Mouse (Mus musculus): ENCODE measurements around the gene Dlg4. TPM values are rescaled to one million over a fixed set of nuclear protein-coding genes. Genes with fewer than 3 reads are reported as not detected.

Dlg4 gene
- polyA plus RNA-seq, 1 experiment from 2014 or later = 12.6 TPM

- Histone ChIP-seq H3K27me3 (replicated peaks; ENCODE audit: low read depth, poor library complexity, severe bottlenecking) (no peaks in the 10 kb centered on the region), H3K9me3 (no peaks in the 10 kb centered on the region), H3K4me3 (peak overlapping the region; percentile 27), H3K4me1 (peaks cover 25% of the 10 kb centered on the region), H3K27ac (replicated peaks) (no peak overlapping the region), H3K36me3 (replicated peaks) (peaks cover 67% of the 10 kb centered on the region)
- 93% methylated on average over 8 of the region's 8 CpGs for WGBS
- DNase-seq (ENCODE audit: low spot score) = no peak
Observed at GRCm38 (mm10) chr11:69984431-69984830, 32.3 kb upstream of the Dlg4 start.

DNA sequence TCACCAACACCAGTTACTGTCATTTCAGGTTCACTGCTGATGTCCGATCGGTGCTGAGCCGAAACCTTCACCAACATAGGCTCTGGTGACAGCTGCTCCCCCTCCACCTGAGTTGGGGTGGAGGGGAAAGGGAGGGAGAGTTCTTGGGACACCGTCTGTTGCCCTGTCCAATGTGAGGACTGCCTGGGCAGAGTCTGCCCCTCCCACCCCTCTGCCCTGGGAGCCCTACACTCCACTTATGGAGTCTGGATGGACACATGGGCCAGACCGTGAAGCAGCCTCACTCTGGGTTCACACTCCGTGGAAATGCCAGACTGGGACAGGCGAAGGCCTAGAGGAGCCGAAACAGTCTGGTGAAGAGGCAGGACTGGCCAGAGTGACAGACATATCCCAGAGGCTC is 26.8 kb upstream of the Dlg4 start:
- Histone ChIP-seq H3K4me1 (peaks cover 24% of the 10 kb centered on the region), H3K9me3 (no peaks in the 10 kb centered on the region), H3K4me3 (no peak overlapping the region), H3K27ac (replicated peaks) (no peak overlapping the region), H3K36me3 (replicated peaks) (peaks cover 75% of the 10 kb centered on the region), H3K27me3 (replicated peaks; ENCODE audit: low read depth, poor library complexity, severe bottlenecking) (no peaks in the 10 kb centered on the region)
- DNase-seq (ENCODE audit: low spot score) = no peak
- WGBS = 89% methylated on average over 8 of the region's 8 CpGs

- no peaks in the 10 kb centered on the region for H3K27me3 ChIP-seq (replicated peaks; ENCODE audit: low read depth, poor library complexity, severe bottlenecking)
- DNase-seq (ENCODE audit: low spot score) = peak; percentile 96
- peaks cover 25% of the 10 kb centered on the region for H3K4me1 ChIP-seq
- peak within 1 kb of the TSS; percentile 71 for H3K4me3 ChIP-seq
- peak within 1 kb of the TSS; percentile 90 for H3K27ac ChIP-seq (replicated peaks)
- WGBS = under 1% methylated on average over 40 of the region's 40 CpGs
- no peaks in the 10 kb centered on the region for H3K9me3 ChIP-seq
- peaks cover 64% of the 10 kb centered on the region for H3K36me3 ChIP-seq (replicated peaks)
Observed at GRCm38 (mm10) chr11:69990850-69991691, 25.7 kb upstream of the Dlg4 start, which contains the start of gene Gabarap. Gene Gabarap (plus strand): TSS chr11:69991143.

DNA sequence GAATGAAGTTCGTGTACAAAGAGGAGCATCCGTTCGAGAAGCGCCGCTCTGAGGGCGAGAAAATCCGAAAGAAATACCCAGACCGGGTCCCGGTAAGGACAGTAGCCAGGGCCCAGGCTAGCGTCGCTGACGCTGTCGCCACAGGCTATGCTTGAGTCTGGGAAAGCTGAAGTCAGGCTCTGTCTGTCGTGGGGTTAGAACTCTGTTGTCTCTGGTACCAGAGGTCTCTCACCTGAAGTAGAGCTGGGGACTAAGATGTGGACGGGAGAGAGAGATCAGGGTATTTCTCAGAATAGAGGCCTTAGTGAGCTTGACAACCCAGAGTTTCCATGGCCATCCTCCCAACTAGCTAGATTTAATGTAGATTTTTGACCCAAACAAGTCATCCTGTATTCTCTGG is 25.0 kb upstream of the Dlg4 start:
- Histone ChIP-seq H3K4me1 (peaks cover 25% of the 10 kb centered on the region), H3K27me3 (replicated peaks; ENCODE audit: low read depth, poor library complexity, severe bottlenecking) (no peaks in the 10 kb centered on the region), H3K27ac (replicated peaks) (peak overlapping the region; percentile 90), H3K36me3 (replicated peaks) (peaks cover 57% of the 10 kb centered on the region), H3K9me3 (no peaks in the 10 kb centered on the region), H3K4me3 (peak overlapping the region; percentile 71)
- WGBS = under 1% methylated on average over 15 of the region's 15 CpGs
- no peak for DNase-seq (ENCODE audit: low spot score)

GRCm38 (mm10) chr11:69992396-69992795 is 24.3 kb upstream of the Dlg4 start:
- no peaks in the 10 kb centered on the region for H3K27me3 ChIP-seq (replicated peaks; ENCODE audit: low read depth, poor library complexity, severe bottlenecking)
- no peak overlapping the region for H3K27ac ChIP-seq (replicated peaks)
- H3K36me3 ChIP-seq (replicated peaks) = peaks cover 51% of the 10 kb centered on the region
- DNase-seq (ENCODE audit: low spot score) = no peak
- no peaks in the 10 kb centered on the region for H3K9me3 ChIP-seq
- WGBS = 87% methylated on average over 10 of the region's 10 CpGs
- peaks cover 28% of the 10 kb centered on the region for H3K4me1 ChIP-seq
- H3K4me3 ChIP-seq = peak overlapping the region; percentile 71

GRCm38 (mm10) chr11:69992932-69993331 is 23.8 kb upstream of the Dlg4 start:
- Histone ChIP-seq H3K36me3 (replicated peaks) (peaks cover 50% of the 10 kb centered on the region), H3K27me3 (replicated peaks; ENCODE audit: low read depth, poor library complexity, severe bottlenecking) (no peaks in the 10 kb centered on the region), H3K4me3 (peak overlapping the region; percentile 71), H3K27ac (replicated peaks) (no peak overlapping the region), H3K4me1 (peaks cover 34% of the 10 kb centered on the region), H3K9me3 (no peaks in the 10 kb centered on the region)
- WGBS = 88% methylated on average over 3 of the region's 3 CpGs
- no peak for DNase-seq (ENCODE audit: low spot score)

- 83% methylated on average over 11 of the region's 11 CpGs for WGBS
- no peak for DNase-seq (ENCODE audit: low spot score)
- H3K4me3 ChIP-seq = peak overlapping the region; percentile 99
- H3K36me3 ChIP-seq (replicated peaks) = peaks cover 50% of the 10 kb centered on the region
- no peaks in the 10 kb centered on the region for H3K27me3 ChIP-seq (replicated peaks; ENCODE audit: low read depth, poor library complexity, severe bottlenecking)
- no peaks in the 10 kb centered on the region for H3K9me3 ChIP-seq
- peaks cover 40% of the 10 kb centered on the region for H3K4me1 ChIP-seq
- H3K27ac ChIP-seq (replicated peaks) = no peak overlapping the region
Observed at GRCm38 (mm10) chr11:69994401-69995090, 22.2 kb upstream of the Dlg4 start.

- Histone ChIP-seq H3K4me1 (peaks cover 40% of the 10 kb centered on the region), H3K27ac (replicated peaks) (peak within 1 kb of the TSS; percentile 97), H3K27me3 (replicated peaks; ENCODE audit: low read depth, poor library complexity, severe bottlenecking) (no peaks in the 10 kb centered on the region), H3K9me3 (no peaks in the 10 kb centered on the region), H3K36me3 (replicated peaks) (peaks cover 47% of the 10 kb centered on the region), H3K4me3 (peak within 1 kb of the TSS; percentile 99)
- DNase-seq (ENCODE audit: low spot score) = peak; percentile 99
- WGBS = under 1% methylated on average over 36 of the region's 36 CpGs
Observed at GRCm38 (mm10) chr11:69995391-69995960, 21.3 kb upstream of the Dlg4 start, which contains the start of gene Phf23. Gene Phf23 (plus strand): TSS chr11:69995777.

GRCm38 (mm10) chr11:69996161-69997061 is 20.3 kb upstream of the Dlg4 start:
- Histone ChIP-seq H3K27me3 (replicated peaks; ENCODE audit: low read depth, poor library complexity, severe bottlenecking) (no peaks in the 10 kb centered on the region), H3K36me3 (replicated peaks) (peaks cover 47% of the 10 kb centered on the region), H3K4me1 (peaks cover 40% of the 10 kb centered on the region), H3K9me3 (no peaks in the 10 kb centered on the region), H3K4me3 (peak overlapping the region; percentile 99), H3K27ac (replicated peaks) (peak overlapping the region; percentile 97)
- no peak for DNase-seq (ENCODE audit: low spot score)
- 1% methylated on average over 66 of the region's 66 CpGs for WGBS

DNA sequence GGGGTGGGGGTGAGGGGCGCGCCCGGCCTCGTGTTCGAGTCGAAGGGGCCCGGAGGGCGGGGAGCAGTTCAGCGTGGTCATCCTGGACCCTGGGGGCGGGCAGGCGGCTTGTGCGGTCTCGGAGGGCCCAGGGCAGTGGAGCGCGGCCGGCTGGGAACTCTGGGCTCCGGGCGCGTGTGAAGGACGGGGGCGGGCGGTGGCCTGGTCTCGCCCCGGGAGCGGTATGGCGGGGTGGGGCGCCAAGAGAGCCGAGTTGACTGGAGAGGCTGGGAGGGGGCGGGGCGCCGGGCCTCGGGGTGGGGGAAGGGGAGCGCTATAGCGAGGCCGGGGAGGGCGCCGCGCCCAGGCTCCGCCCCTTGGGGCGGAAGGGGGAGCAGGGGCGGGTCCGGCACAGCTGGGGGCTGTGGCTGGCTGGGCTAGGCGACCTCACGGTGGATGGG is 19.7 kb upstream of the Dlg4 start:
- peaks cover 50% of the 10 kb centered on the region for H3K36me3 ChIP-seq (replicated peaks)
- no peaks in the 10 kb centered on the region for H3K27me3 ChIP-seq (replicated peaks; ENCODE audit: low read depth, poor library complexity, severe bottlenecking)
- H3K9me3 ChIP-seq = no peaks in the 10 kb centered on the region
- peak overlapping the region; percentile 97 for H3K27ac ChIP-seq (replicated peaks)
- peak overlapping the region; percentile 99 for H3K4me3 ChIP-seq
- peak; percentile 96 for DNase-seq (ENCODE audit: low spot score)
- H3K4me1 ChIP-seq = peaks cover 47% of the 10 kb centered on the region
- 2% methylated on average over 44 of the region's 44 CpGs for WGBS

DNA sequence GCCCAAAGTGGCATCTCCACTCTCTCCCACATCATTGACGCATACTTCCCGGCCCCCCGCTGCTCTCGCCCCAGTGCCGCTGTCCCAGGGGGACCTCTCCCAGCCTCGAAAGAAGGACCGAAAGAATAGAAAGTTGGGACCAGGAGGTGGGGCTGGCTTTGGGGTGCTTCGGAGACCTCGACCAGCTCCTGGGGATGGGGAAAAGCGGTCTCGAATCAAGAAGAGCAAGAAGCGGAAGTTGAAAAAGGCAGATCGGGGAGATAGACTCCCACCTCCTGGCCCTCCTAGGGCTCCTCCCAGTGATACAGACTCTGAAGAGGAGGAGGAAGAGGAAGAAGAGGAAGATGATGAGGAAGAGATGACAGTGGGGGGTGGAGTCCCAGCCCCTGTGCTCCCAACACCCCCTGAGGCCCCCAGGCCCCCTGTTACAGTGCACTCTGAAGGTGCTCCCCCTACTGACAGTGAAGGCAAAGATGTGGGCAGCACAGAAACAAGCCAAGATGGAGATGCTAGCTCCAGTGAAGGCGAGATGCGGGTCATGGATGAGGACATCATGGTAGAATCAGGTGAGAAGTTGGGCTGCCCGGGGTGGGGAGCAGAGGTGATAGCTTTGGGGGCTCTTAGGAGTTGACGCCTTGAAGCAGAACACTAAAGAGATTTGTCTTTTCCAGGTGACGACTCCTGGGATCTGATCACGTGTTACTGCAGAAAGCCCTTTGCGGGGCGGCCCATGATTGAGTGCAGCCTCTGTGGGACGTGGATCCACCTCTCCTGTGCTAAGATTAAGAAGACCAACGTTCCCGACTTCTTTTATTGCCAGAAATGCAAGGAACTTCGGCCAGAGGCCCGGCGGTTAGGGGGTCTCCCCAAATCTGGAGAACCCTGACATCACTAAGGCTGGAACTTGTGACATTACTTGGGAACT is 17.9 kb upstream of the Dlg4 start:
- Histone ChIP-seq H3K4me1 (peaks cover 55% of the 10 kb centered on the region), H3K9me3 (no peaks in the 10 kb centered on the region), H3K4me3 (peak overlapping the region; percentile 99; the same call in 1 of the 2 replicates), H3K36me3 (replicated peaks) (peaks cover 43% of the 10 kb centered on the region), H3K27ac (replicated peaks) (no peak overlapping the region; the same call in 1 of the 2 replicates), H3K27me3 (replicated peaks; ENCODE audit: low read depth, poor library complexity, severe bottlenecking) (no peaks in the 10 kb centered on the region)
- no peak for DNase-seq (ENCODE audit: low spot score)
- 94% methylated on average over 27 of the region's 27 CpGs for WGBS
